Mouse (Mus musculus): Measurements from ENCODE around the gene Il11. TPM values are rescaled to one million over a fixed set of nuclear protein-coding genes. Genes with fewer than 3 reads are reported as not detected.

Il11 gene
- polyA plus RNA-seq, 1 experiment = 3.3 TPM

GRCm38 (mm10) chr7:4746326-4746980, 36.2 kb downstream of the Il11 start:
- H3K27ac ChIP-seq (ENCODE audit: insufficient read depth, low read length) = no peak overlapping the region
- no peak overlapping the region for H3K4me3 ChIP-seq (ENCODE audit: insufficient read depth, low read length)
- no peak for TF ChIP-seq POLR2A (IDR thresholded peaks at IDR 0.05; ENCODE audit: low read depth, low read length)
- H3K4me1 ChIP-seq (ENCODE audit: control insufficient read depth, insufficient read depth, low read length) = no peaks in the 10 kb centered on the region

GRCm38 (mm10) chr7:4744886-4745285, 37.8 kb downstream of the Il11 start:
- Histone ChIP-seq H3K4me1 (ENCODE audit: control insufficient read depth, insufficient read depth, low read length) (no peaks in the 10 kb centered on the region), H3K27ac (ENCODE audit: insufficient read depth, low read length) (no peak overlapping the region), H3K4me3 (ENCODE audit: insufficient read depth, low read length) (no peak overlapping the region)
- TF ChIP-seq CTCF (IDR thresholded peaks at IDR 0.05; ENCODE audit: borderline replicate concordance, insufficient read depth, low read length) (no peak), POLR2A (IDR thresholded peaks at IDR 0.05; ENCODE audit: low read depth, low read length) (no peak)

- Histone ChIP-seq H3K4me3 (ENCODE audit: insufficient read depth, low read length) (no peak overlapping the region), H3K27ac (ENCODE audit: insufficient read depth, low read length) (no peak overlapping the region), H3K4me1 (ENCODE audit: control insufficient read depth, insufficient read depth, low read length) (no peaks in the 10 kb centered on the region)
- TF ChIP-seq POLR2A (IDR thresholded peaks at IDR 0.05; ENCODE audit: low read depth, low read length) = no peak
- TF ChIP-seq CTCF (IDR thresholded peaks at IDR 0.05; ENCODE audit: borderline replicate concordance, insufficient read depth, low read length) = no peak
Measured at GRCm38 (mm10) chr7:4743354-4743753, 39.3 kb downstream of the Il11 start.

GRCm38 (mm10) chr7:4742482-4742819, 40.2 kb downstream of the Il11 start:
- Histone ChIP-seq H3K27ac (ENCODE audit: insufficient read depth, low read length) (no peak overlapping the region), H3K4me3 (ENCODE audit: insufficient read depth, low read length) (no peak overlapping the region), H3K4me1 (ENCODE audit: control insufficient read depth, insufficient read depth, low read length) (no peaks in the 10 kb centered on the region)
- TF ChIP-seq CTCF (IDR thresholded peaks at IDR 0.05; ENCODE audit: borderline replicate concordance, insufficient read depth, low read length) (no peak), POLR2A (IDR thresholded peaks at IDR 0.05; ENCODE audit: low read depth, low read length) (no peak)

GRCm38 (mm10) chr7:4741672-4742481, 40.8 kb downstream of the Il11 start:
- no peak overlapping the region for H3K4me3 ChIP-seq (ENCODE audit: insufficient read depth, low read length)
- no peak overlapping the region for H3K27ac ChIP-seq (ENCODE audit: insufficient read depth, low read length)

GRCm38 (mm10) chr7:4741151-4741550, 41.5 kb downstream of the Il11 start:
- Histone ChIP-seq H3K4me1 (ENCODE audit: control insufficient read depth, insufficient read depth, low read length) (no peaks in the 10 kb centered on the region), H3K27ac (ENCODE audit: insufficient read depth, low read length) (0 out of 2 replicates have a peak overlapping the region, but pooled peaks have one; percentile 17), H3K4me3 (ENCODE audit: insufficient read depth, low read length) (peak overlapping the region; percentile 63)
- TF ChIP-seq POLR2A (IDR thresholded peaks at IDR 0.05; ENCODE audit: low read depth, low read length) = peak; percentile 61
- no peak for TF ChIP-seq CTCF (IDR thresholded peaks at IDR 0.05; ENCODE audit: borderline replicate concordance, insufficient read depth, low read length)

More at GRCm38 (mm10) chr7:4741672-4742481, 40.8 kb downstream of the Il11 start:
- no peaks in the 10 kb centered on the region for H3K4me1 ChIP-seq (ENCODE audit: control insufficient read depth, insufficient read depth, low read length)
- TF ChIP-seq CTCF (IDR thresholded peaks at IDR 0.05; ENCODE audit: borderline replicate concordance, insufficient read depth, low read length) (no peak), POLR2A (IDR thresholded peaks at IDR 0.05; ENCODE audit: low read depth, low read length) (no peak)

GRCm38 (mm10) chr7:4740309-4740727, 42.3 kb downstream of the Il11 start:
- no peaks in the 10 kb centered on the region for H3K4me1 ChIP-seq (ENCODE audit: control insufficient read depth, insufficient read depth, low read length)
- TF ChIP-seq CTCF (IDR thresholded peaks at IDR 0.05; ENCODE audit: borderline replicate concordance, insufficient read depth, low read length) (no peak), POLR2A (IDR thresholded peaks at IDR 0.05; ENCODE audit: low read depth, low read length) (peak; percentile 43; the same call in 1 of the 2 replicates)
- peak overlapping the region; percentile 63 for H3K4me3 ChIP-seq (ENCODE audit: insufficient read depth, low read length)
- peak overlapping the region; percentile 17 for H3K27ac ChIP-seq (ENCODE audit: insufficient read depth, low read length)

- Histone ChIP-seq H3K4me1 (ENCODE audit: control insufficient read depth, insufficient read depth, low read length) (no peaks in the 10 kb centered on the region), H3K27ac (ENCODE audit: insufficient read depth, low read length) (peak within 1 kb of the TSS; percentile 67), H3K4me3 (ENCODE audit: insufficient read depth, low read length) (peak within 1 kb of the TSS; percentile 63)
- TF ChIP-seq POLR2A (IDR thresholded peaks at IDR 0.05; ENCODE audit: low read depth, low read length) = peak; percentile 84
- TF ChIP-seq CTCF (IDR thresholded peaks at IDR 0.05; ENCODE audit: borderline replicate concordance, insufficient read depth, low read length) = no peak
Measured at GRCm38 (mm10) chr7:4739544-4740275, 42.9 kb downstream of the Il11 start, which contains the start of gene Kmt5c. Gene Kmt5c (plus strand): TSS chr7:4740115.

GRCm38 (mm10) chr7:4739041-4739543, 43.6 kb downstream of the Il11 start:
- Histone ChIP-seq H3K27ac (ENCODE audit: insufficient read depth, low read length) (peak overlapping the region; percentile 67), H3K4me3 (ENCODE audit: insufficient read depth, low read length) (peak overlapping the region; percentile 40), H3K4me1 (ENCODE audit: control insufficient read depth, insufficient read depth, low read length) (no peaks in the 10 kb centered on the region)
- no peak for TF ChIP-seq CTCF (IDR thresholded peaks at IDR 0.05; ENCODE audit: borderline replicate concordance, insufficient read depth, low read length)
- TF ChIP-seq POLR2A (IDR thresholded peaks at IDR 0.05; ENCODE audit: low read depth, low read length) = no peak

Measured in embryonic fibroblast, embryonic 13.5 days (primary cell).